Mouse (Mus musculus) hindbrain, embryonic 12.5 days (tissue): Measurements from ENCODE around the gene Vps54. TPM values are rescaled to one million over a fixed set of nuclear protein-coding genes. Genes with fewer than 3 reads are reported as not detected.

ENCODE experiments used
- ATAC-seq: fragments of 200-750 bp; cut with Nextera tagmentation; 2 replicates; pipeline ENCODE4 v1.8.0; 2017; ENCODE audit warnings: moderate TSS enrichment; ENCODE audit not compliant: low FRiP score
- H3K27ac ChIP-seq: fragments of 300-500 bp; sonication (generic); 2 replicates; pipeline ENCODE4 v1.5.1; 2016; ENCODE audit warnings: mild to moderate bottlenecking
- H3K27me3 ChIP-seq: fragments of 300-500 bp; sonication (generic); 2 replicates; pipeline ENCODE4 v1.6.1; 2016; ENCODE audit warnings: mild to moderate bottlenecking
- H3K36me3 ChIP-seq: fragments of 300-500 bp; sonication (generic); 2 replicates; pipeline ENCODE4 v1.6.1; 2016; ENCODE audit warnings: mild to moderate bottlenecking
- H3K4me1 ChIP-seq: fragments of 300-500 bp; sonication (generic); 2 replicates; pipeline ENCODE4 v1.6.1; 2016
- H3K4me2 ChIP-seq: fragments of 300-500 bp; sonication (generic); replicated peaks from 2 replicates; pipeline ENCODE4 v1.6.1; 2016; ENCODE audit warnings: mild to moderate bottlenecking
- H3K4me3 ChIP-seq: fragments of 300-500 bp; sonication (generic); 2 replicates; pipeline ENCODE4 v1.5.1; 2016; ENCODE audit warnings: mild to moderate bottlenecking
- H3K9ac ChIP-seq: fragments of 300-500 bp; sonication (generic); 2 replicates; pipeline ENCODE4 v1.6.1; 2016; ENCODE audit warnings: mild to moderate bottlenecking, moderate library complexity
- H3K9me3 ChIP-seq: fragments of 300-500 bp; sonication (generic); replicated peaks from 2 replicates; pipeline ENCODE4 v1.6.1; 2016; ENCODE audit warnings: mild to moderate bottlenecking
- WGBS: fragments of 180-500 bp; shearing (Covaris S2); methylation state at CpG from one replicate; pipeline ENCODE4 v1.1.7; 2016; 5-methylcytosine and 5-hydroxymethylcytosine counted together
- polyA plus RNA-seq: library from polyadenylated mRNA; unstranded; fragments of >200 nt; fragmentation: Nextera tagmentation; extraction: Ambion mirVana; gene quantifications from 2 replicates; pipeline ENCODE4 v1.2.1, GENCODE M21; 2016

Gene Vps54
- polyA plus RNA-seq, 1 experiment from 2014 or later: 16.5 TPM

- no peak overlapping the region for H3K4me3 ChIP-seq
- H3K9ac ChIP-seq: no peak overlapping the region
- H3K27ac ChIP-seq: no peak overlapping the region
- H3K4me2 ChIP-seq: no peak overlapping the region
- no peaks in the 10 kb centered on the region for H3K9me3 ChIP-seq
- no peaks in the 10 kb centered on the region for H3K36me3 ChIP-seq
- no peaks in the 10 kb centered on the region for H3K4me1 ChIP-seq
- H3K27me3 ChIP-seq: no peaks in the 10 kb centered on the region
- ATAC-seq: no peak
Measured at GRCm38 (mm10) chr11:21224446-21224845, 14.6 kb upstream of the Vps54 start.

- no peak overlapping the region for H3K4me2 ChIP-seq
- H3K9ac ChIP-seq: no peak overlapping the region
- H3K27me3 ChIP-seq: no peaks in the 10 kb centered on the region
- no peaks in the 10 kb centered on the region for H3K36me3 ChIP-seq
- no peak for ATAC-seq
- H3K4me3 ChIP-seq: no peak overlapping the region
- H3K4me1 ChIP-seq: no peaks in the 10 kb centered on the region
- H3K27ac ChIP-seq: no peak overlapping the region
- no peaks in the 10 kb centered on the region for H3K9me3 ChIP-seq
Measured at GRCm38 (mm10) chr11:21224983-21225382, 14.1 kb upstream of the Vps54 start.

GRCm38 (mm10) chr11:21235381-21235780 lies 3.7 kb upstream of the Vps54 start:
- no peak overlapping the region for H3K27ac ChIP-seq
- H3K4me1 ChIP-seq: peaks cover 5% of the 10 kb centered on the region
- H3K36me3 ChIP-seq: no peaks in the 10 kb centered on the region
- H3K9me3 ChIP-seq: no peaks in the 10 kb centered on the region
- no peaks in the 10 kb centered on the region for H3K27me3 ChIP-seq
- ATAC-seq: no peak
- no peak overlapping the region for H3K4me2 ChIP-seq
- no peak overlapping the region for H3K4me3 ChIP-seq
- no peak overlapping the region for H3K9ac ChIP-seq

GRCm38 (mm10) chr11:21235821-21236220 lies 3.3 kb upstream of the Vps54 start:
- Histone ChIP-seq H3K4me2 (no peak overlapping the region), H3K9ac (no peak overlapping the region), H3K9me3 (no peaks in the 10 kb centered on the region), H3K4me3 (no peak overlapping the region), H3K27ac (no peak overlapping the region), H3K36me3 (no peaks in the 10 kb centered on the region), H3K27me3 (no peaks in the 10 kb centered on the region), H3K4me1 (peaks cover 5% of the 10 kb centered on the region)
- WGBS: 53% methylated on average over 2 of the region's 2 CpGs
- no peak for ATAC-seq

- 79% methylated on average over 4 of the region's 4 CpGs for WGBS
- peaks cover 8% of the 10 kb centered on the region for H3K4me1 ChIP-seq
- H3K36me3 ChIP-seq: no peaks in the 10 kb centered on the region
- no peaks in the 10 kb centered on the region for H3K9me3 ChIP-seq
- no peak for ATAC-seq
- no peak overlapping the region for H3K27ac ChIP-seq
- no peaks in the 10 kb centered on the region for H3K27me3 ChIP-seq
- H3K9ac ChIP-seq: no peak overlapping the region
- H3K4me3 ChIP-seq: no peak overlapping the region
- H3K4me2 ChIP-seq: no peak overlapping the region
Measured at GRCm38 (mm10) chr11:21236996-21237395, 2.1 kb upstream of the Vps54 start.

- H3K36me3 ChIP-seq: no peaks in the 10 kb centered on the region
- no peaks in the 10 kb centered on the region for H3K27me3 ChIP-seq
- H3K4me1 ChIP-seq: peaks cover 8% of the 10 kb centered on the region
- no peak overlapping the region for H3K9ac ChIP-seq
- no peaks in the 10 kb centered on the region for H3K9me3 ChIP-seq
- peak overlapping the region; percentile 68; the same call in 1 of the 2 replicates for H3K4me2 ChIP-seq
- WGBS: 97% methylated on average over 2 of the region's 2 CpGs
- no peak for ATAC-seq
- H3K4me3 ChIP-seq: peak overlapping the region; percentile 95; the same call in 1 of the 2 replicates
- H3K27ac ChIP-seq: no peak overlapping the region
Measured at GRCm38 (mm10) chr11:21237474-21238278, 1.4 kb upstream of the Vps54 start.

GRCm38 (mm10) chr11:21238279-21239020 lies 631 bp upstream of the Vps54 start:
- Histone ChIP-seq H3K9ac (peak overlapping the region; percentile 99), H3K4me3 (peak overlapping the region; percentile 95), H3K4me2 (peak overlapping the region; percentile 68), H3K27ac (peak overlapping the region; percentile 97), H3K4me1 (peaks cover 8% of the 10 kb centered on the region), H3K9me3 (no peaks in the 10 kb centered on the region), H3K36me3 (no peaks in the 10 kb centered on the region), H3K27me3 (no peaks in the 10 kb centered on the region)
- 1% methylated on average over 34 of the region's 65 CpGs for WGBS
- peak; percentile 93 for ATAC-seq

GRCm38 (mm10) chr11:21239763-21240509 lies 855 bp downstream of the Vps54 start:
- Histone ChIP-seq H3K27me3 (no peaks in the 10 kb centered on the region), H3K4me2 (peak overlapping the region; percentile 68), H3K4me1 (peaks cover 8% of the 10 kb centered on the region), H3K4me3 (peak overlapping the region; percentile 95), H3K9ac (peak overlapping the region; percentile 99), H3K36me3 (no peaks in the 10 kb centered on the region), H3K9me3 (no peaks in the 10 kb centered on the region), H3K27ac (peak overlapping the region; percentile 97)
- 37% methylated on average over 7 of the region's 7 CpGs for WGBS
- no peak; the same call in 1 of the 2 replicates for ATAC-seq

- WGBS: 86% methylated on average over 1 of the region's 1 CpGs
- H3K36me3 ChIP-seq: no peaks in the 10 kb centered on the region
Measured at GRCm38 (mm10) chr11:21241351-21241750, 2.3 kb downstream of the Vps54 start.

GRCm38 (mm10) chr11:21247203-21247865 lies 8.3 kb downstream of the Vps54 start:
- Histone ChIP-seq H3K4me2 (no peak overlapping the region), H3K4me3 (no peak overlapping the region), H3K36me3 (0 out of 2 replicates have a peak, but pooled peaks cover 5% of the 10 kb centered on the region), H3K4me1 (peaks cover 2% of the 10 kb centered on the region; the same call in 1 of the 2 replicates), H3K27me3 (no peaks in the 10 kb centered on the region), H3K9me3 (no peaks in the 10 kb centered on the region; the same call in 1 of the 2 replicates), H3K27ac (no peak overlapping the region), H3K9ac (no peak overlapping the region)
- ATAC-seq: no peak; the same call in 1 of the 2 replicates
- WGBS: 82% methylated on average over 4 of the region's 4 CpGs

More at GRCm38 (mm10) chr11:21241351-21241750, 2.3 kb downstream of the Vps54 start:
- Histone ChIP-seq H3K4me2 (no peak overlapping the region), H3K9me3 (no peaks in the 10 kb centered on the region), H3K9ac (no peak overlapping the region), H3K27me3 (no peaks in the 10 kb centered on the region), H3K4me3 (no peak overlapping the region), H3K4me1 (peaks cover 8% of the 10 kb centered on the region), H3K27ac (no peak overlapping the region)
- ATAC-seq: no peak

GRCm38 (mm10) chr11:21247940-21248339 lies 8.9 kb downstream of the Vps54 start:
- H3K27ac ChIP-seq: no peak overlapping the region
- no peaks in the 10 kb centered on the region; the same call in 1 of the 2 replicates for H3K9me3 ChIP-seq
- no peak overlapping the region for H3K4me3 ChIP-seq
- 84% methylated on average over 1 of the region's 1 CpGs for WGBS
- peaks cover 6% of the 10 kb centered on the region; the same call in 1 of the 2 replicates for H3K4me1 ChIP-seq
- ATAC-seq: no peak
- H3K27me3 ChIP-seq: no peaks in the 10 kb centered on the region
- no peak overlapping the region for H3K9ac ChIP-seq
- H3K4me2 ChIP-seq: no peak overlapping the region
- H3K36me3 ChIP-seq: 0 out of 2 replicates have a peak, but pooled peaks cover 5% of the 10 kb centered on the region
